Mouse (Mus musculus) kidney, adult 2 months (tissue): ENCODE measurements around the gene Gck.

Experiments used
- CTCF ChIP-seq: fragments of 200-500 bp; conservative IDR thresholded peaks from 2 replicates; pipeline ENCODE4 v1.5.1; 2011; ENCODE audit warnings: low read depth, mild to moderate bottlenecking, control low read depth, low read length, moderate library complexity, mixed read lengths; ENCODE audit not compliant: insufficient read depth, insufficient read length
- POLR2A ChIP-seq: fragments of 200-500 bp; IDR thresholded peaks from one replicate; pipeline ENCODE4 v1.6.1; 2011; ENCODE audit warnings: low read depth, low read length, control low read depth

DNA sequence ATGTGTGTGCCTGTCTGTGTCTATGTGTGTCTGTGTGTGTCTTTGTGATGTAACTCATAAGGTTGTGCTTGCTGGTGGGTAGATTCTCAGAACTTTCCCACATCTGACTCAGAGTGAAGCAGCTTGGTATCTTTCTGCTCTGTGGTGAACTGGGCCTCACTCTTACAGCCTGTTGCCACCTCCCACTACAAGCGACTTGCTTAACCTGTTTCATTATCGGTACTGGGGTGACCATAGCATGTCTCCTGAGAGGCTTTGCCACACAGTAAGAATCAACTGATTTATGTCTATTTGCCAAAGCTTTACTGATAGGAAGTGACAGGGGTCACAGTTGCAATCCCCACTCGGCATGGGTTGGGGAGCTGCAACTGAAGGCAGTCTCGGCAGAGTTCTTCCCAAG is 41.2 kb downstream of the Gck start:
- no peak for TF ChIP-seq CTCF
- TF ChIP-seq POLR2A, result no peak
